Mouse (Mus musculus): ENCODE results near the gene Uqcrc1. TPM values are rescaled to one million over a fixed set of nuclear protein-coding genes. Genes with fewer than 3 reads are reported as not detected.

The Uqcrc1 gene
- polyA plus RNA-seq (2012; fragmentation: generic; extraction: Trizol) = 382 TPM
- long read RNA-seq, experiment 1, transcript Uqcrc1-201 (13 exons, 1,653 nt) = major isoform, 509 of 581 reads
- long read RNA-seq, experiment 1, partial matches to known transcripts = 47 of 581 reads
- long read RNA-seq, experiment 1, other reads (novel, unspliced or antisense) = 25 of 581 reads
- long read RNA-seq, experiment 2, transcript Uqcrc1-201 (13 exons, 1,653 nt) = major isoform, 2,057 of 2,150 reads
- long read RNA-seq, experiment 2, partial matches to known transcripts = 13 of 2,150 reads
- long read RNA-seq, experiment 2, other reads (novel, unspliced or antisense) = 80 of 2,150 reads

GRCm38 (mm10) chr9:108936418-108937364 lies at the start of gene Uqcrc1:
Gene Uqcrc1, plus strand, starts transcription at chr9:108936633.
- H3K79me3 ChIP-seq (ENCODE audit: low read depth) = peaks cover 24% of the 10 kb centered on the region
- peak within 1 kb of the TSS; percentile 96 for H3ac ChIP-seq (ENCODE audit: control insufficient read depth, insufficient read length, low read depth)
- TF ChIP-seq CTCF (IDR thresholded peaks at IDR 0.05; ENCODE audit: control insufficient read depth, insufficient read depth, insufficient read length) (peak; percentile 78), MYOD1 (IDR thresholded peaks at IDR 0.05; ENCODE audit: control insufficient read depth, insufficient read length, low read depth) (no peak), MAX (IDR thresholded peaks at IDR 0.05) (no peak), CEBPB (IDR thresholded peaks at IDR 0.05; ENCODE audit: low read depth) (no peak), FOSL1 (IDR thresholded peaks at IDR 0.05; ENCODE audit: insufficient read depth, low read length, poor library complexity, severe bottlenecking) (no peak), USF1 (IDR thresholded peaks at IDR 0.05; ENCODE audit: low read depth) (no peak), MYOG (IDR thresholded peaks at IDR 0.05; ENCODE audit: control insufficient read depth, extremely low read depth, insufficient read length) (no peak)
- peak within 1 kb of the TSS; percentile 89 for H3K4me3 ChIP-seq (ENCODE audit: insufficient read depth, poor library complexity, severe bottlenecking)
- H3K79me2 ChIP-seq (ENCODE audit: control insufficient read depth, insufficient read depth) = peaks cover 52% of the 10 kb centered on the region
- H3K27me3 ChIP-seq (ENCODE audit: control insufficient read depth, insufficient read depth, insufficient read length) = peaks cover 6% of the 10 kb centered on the region
- peaks cover 33% of the 10 kb centered on the region for H3K36me3 ChIP-seq (ENCODE audit: control insufficient read depth, insufficient read depth)

- no peaks in the 10 kb centered on the region for H3K27me3 ChIP-seq (ENCODE audit: control insufficient read depth, insufficient read depth, insufficient read length)
- H3K4me3 ChIP-seq (ENCODE audit: insufficient read depth, poor library complexity, severe bottlenecking) = no peak overlapping the region
- TF ChIP-seq CTCF (IDR thresholded peaks at IDR 0.05; ENCODE audit: control insufficient read depth, insufficient read depth, insufficient read length) = no peak
- no peaks in the 10 kb centered on the region for H3K79me3 ChIP-seq (ENCODE audit: low read depth)
- H3ac ChIP-seq (ENCODE audit: control insufficient read depth, insufficient read length, low read depth) = no peak overlapping the region
- no peaks in the 10 kb centered on the region for H3K79me2 ChIP-seq (ENCODE audit: control insufficient read depth, insufficient read depth)
- no peaks in the 10 kb centered on the region for H3K36me3 ChIP-seq (ENCODE audit: control insufficient read depth, insufficient read depth)
These were observed 24.1 kb upstream of the Uqcrc1 start for GRCm38 (mm10) chr9:108912308-108912707.

GRCm38 (mm10) chr9:108913161-108913560 lies 23.3 kb upstream of the Uqcrc1 start:
- H3K79me3 ChIP-seq (ENCODE audit: low read depth) = no peaks in the 10 kb centered on the region
- H3K36me3 ChIP-seq (ENCODE audit: control insufficient read depth, insufficient read depth) = no peaks in the 10 kb centered on the region
- H3K79me2 ChIP-seq (ENCODE audit: control insufficient read depth, insufficient read depth) = no peaks in the 10 kb centered on the region
- peaks cover 8% of the 10 kb centered on the region for H3K27me3 ChIP-seq (ENCODE audit: control insufficient read depth, insufficient read depth, insufficient read length)
- TF ChIP-seq CTCF (IDR thresholded peaks at IDR 0.05; ENCODE audit: control insufficient read depth, insufficient read depth, insufficient read length) = no peak
- no peak overlapping the region for H3ac ChIP-seq (ENCODE audit: control insufficient read depth, insufficient read length, low read depth)
- no peak overlapping the region for H3K4me3 ChIP-seq (ENCODE audit: insufficient read depth, poor library complexity, severe bottlenecking)

GRCm38 (mm10) chr9:108913621-108914020 lies 22.8 kb upstream of the Uqcrc1 start:
- Histone ChIP-seq H3K4me3 (ENCODE audit: insufficient read depth, poor library complexity, severe bottlenecking) (no peak overlapping the region), H3K27me3 (ENCODE audit: control insufficient read depth, insufficient read depth, insufficient read length) (peaks cover 12% of the 10 kb centered on the region), H3K79me3 (ENCODE audit: low read depth) (no peaks in the 10 kb centered on the region), H3ac (ENCODE audit: control insufficient read depth, insufficient read length, low read depth) (no peak overlapping the region), H3K36me3 (ENCODE audit: control insufficient read depth, insufficient read depth) (no peaks in the 10 kb centered on the region), H3K79me2 (ENCODE audit: control insufficient read depth, insufficient read depth) (no peaks in the 10 kb centered on the region)
- no peak for TF ChIP-seq USF1 (IDR thresholded peaks at IDR 0.05; ENCODE audit: low read depth)
- no peak for TF ChIP-seq MAX (IDR thresholded peaks at IDR 0.05)
- no peak for TF ChIP-seq CTCF (IDR thresholded peaks at IDR 0.05; ENCODE audit: control insufficient read depth, insufficient read depth, insufficient read length)
- TF ChIP-seq CEBPB (IDR thresholded peaks at IDR 0.05; ENCODE audit: low read depth) = no peak
- no peak for TF ChIP-seq FOSL1 (IDR thresholded peaks at IDR 0.05; ENCODE audit: insufficient read depth, low read length, poor library complexity, severe bottlenecking)
- no peak for TF ChIP-seq MYOG (IDR thresholded peaks at IDR 0.05; ENCODE audit: control insufficient read depth, extremely low read depth, insufficient read length)
- TF ChIP-seq MYOD1 (IDR thresholded peaks at IDR 0.05; ENCODE audit: control insufficient read depth, insufficient read length, low read depth) = no peak

- Histone ChIP-seq H3K4me3 (ENCODE audit: insufficient read depth, poor library complexity, severe bottlenecking) (no peak within 1 kb of the TSS), H3ac (ENCODE audit: control insufficient read depth, insufficient read length, low read depth) (no peak within 1 kb of the TSS), H3K36me3 (ENCODE audit: control insufficient read depth, insufficient read depth) (no peaks in the 10 kb centered on the region), H3K79me2 (ENCODE audit: control insufficient read depth, insufficient read depth) (no peaks in the 10 kb centered on the region), H3K27me3 (ENCODE audit: control insufficient read depth, insufficient read depth, insufficient read length) (peaks cover 15% of the 10 kb centered on the region), H3K79me3 (ENCODE audit: low read depth) (no peaks in the 10 kb centered on the region)
- TF ChIP-seq USF1 (IDR thresholded peaks at IDR 0.05; ENCODE audit: low read depth) = no peak
- TF ChIP-seq CTCF (IDR thresholded peaks at IDR 0.05; ENCODE audit: control insufficient read depth, insufficient read depth, insufficient read length) = no peak
- no peak for TF ChIP-seq MYOG (IDR thresholded peaks at IDR 0.05; ENCODE audit: control insufficient read depth, extremely low read depth, insufficient read length)
- TF ChIP-seq MAX (IDR thresholded peaks at IDR 0.05) = no peak
- no peak for TF ChIP-seq MYOD1 (IDR thresholded peaks at IDR 0.05; ENCODE audit: control insufficient read depth, insufficient read length, low read depth)
- no peak for TF ChIP-seq FOSL1 (IDR thresholded peaks at IDR 0.05; ENCODE audit: insufficient read depth, low read length, poor library complexity, severe bottlenecking)
- TF ChIP-seq CEBPB (IDR thresholded peaks at IDR 0.05; ENCODE audit: low read depth) = no peak
These were observed 21.9 kb upstream of the Uqcrc1 start, which contains the start of gene Tmem89 for GRCm38 (mm10) chr9:108914491-108914890. Gene Tmem89, plus strand, starts transcription at chr9:108914619.
